ENCODE assay signal across 8 mouse cellular contexts in genomic region chr2:72149059-72149458, GRCm38 (mm10).
DNase-seq lines count a peak whose midpoint lies in the region; ATAC-seq and TF ChIP-seq lines count a peak whose summit lies in the region.
"Had no signal": no experiment of that assay in that cellular context is flagged by ENCODE, and none has a peak within 500 bp of the region (broad histone marks: within the 10 kb centered on the region; RNA-seq: fewer than 3 reads in every experiment).

No protein-coding gene starts in this region.

- no peaks in the 10 kb centered on the region for H3K79me2 ChIP-seq in liver, adult 2 months (ENCODE audit: control insufficient read depth, insufficient read depth, low read length)

- ATAC-seq in liver, embryonic 12.5 days: no peak

- H3K4me2 ChIP-seq in liver, embryonic 12.5 days: no peak overlapping the region

- intact Hi-C loops in heart, postnatal 14 days (cut with DNase I): loop anchor here (1.0 kb wide), 2 partner anchors 54 to 111 kb away; no protein-coding TSS in a partner anchor

- no peak overlapping the region for H3K4me3 ChIP-seq in liver, adult 2 months (ENCODE audit: insufficient read depth, low read depth, low read length)
- H3K4me3 ChIP-seq in liver, embryonic 12.5 days: no peak overlapping the region
- no peak overlapping the region for H3K4me3 ChIP-seq in cerebellum, adult 2 months (replicated peaks; ENCODE audit: insufficient read depth, low read depth, low read length)
- no peak overlapping the region for H3K4me3 ChIP-seq in limb, embryonic 10.5 days
- H3K4me3 ChIP-seq: megakaryocyte, embryonic 14.5 days had no signal

- no peak for TF ChIP-seq POLR2A in liver, adult 2 months (IDR thresholded peaks at IDR 0.05; ENCODE audit: extremely low read depth, insufficient read depth, low read length)
- no peak for TF ChIP-seq POLR2A in cerebellum, adult 2 months (IDR thresholded peaks at IDR 0.05; ENCODE audit: borderline replicate concordance, insufficient read depth, low read length)

- WGBS in liver, adult 2 months: 27% methylated on average over 4 of the region's 4 CpGs
- 19% methylated on average over 4 of the region's 4 CpGs for WGBS in liver, embryonic 12.5 days (ENCODE audit: insufficient replicate concordance)
- 32% methylated on average over 4 of the region's 4 CpGs for WGBS in cerebellum, adult 2 months
- WGBS in limb, embryonic 10.5 days: 32% methylated on average over 4 of the region's 4 CpGs

- no peak overlapping the region for H3K9ac ChIP-seq in liver, adult 2 months (ENCODE audit: low read depth, low read length)
- H3K9ac ChIP-seq in liver, embryonic 12.5 days: no peak overlapping the region

- no peak overlapping the region for H3K27ac ChIP-seq in liver, adult 2 months (replicated peaks; ENCODE audit: insufficient read depth, low read depth, low read length)
- H3K27ac ChIP-seq in liver, embryonic 12.5 days: no peak overlapping the region
- H3K27ac ChIP-seq in cerebellum, adult 2 months (ENCODE audit: insufficient read depth, low read length): no peak overlapping the region
- H3K27ac ChIP-seq in limb, embryonic 10.5 days: no peak overlapping the region

- DNase-seq in liver, adult 2 months (ENCODE audit: extremely low read depth, low read depth, low spot score): peak; percentile 51
- DNase-seq in R1 (ENCODE audit: low read depth, low spot score): peak; percentile 45
- DNase-seq in cerebellum, adult 2 months: peak; percentile 45 to 59
- peak; percentile 75 to 81 for DNase-seq in heart, postnatal 14 days
- peak; percentile 71 for DNase-seq in limb, embryonic 10.5 days (ENCODE audit: low spot score)
- DNase-seq in right cerebral cortex, postnatal 25 days: peak; percentile 26

- TF ChIP-seq CTCF in liver, adult 2 months (IDR thresholded peaks at IDR 0.05; ENCODE audit: low read depth, low read length): 0 out of 2 replicates have a peak, but pooled peaks have one; percentile 4
- no peak for TF ChIP-seq CTCF in cerebellum, adult 2 months (IDR thresholded peaks at IDR 0.05; ENCODE audit: borderline replicate concordance, insufficient read depth, low read depth, low read length)

- no peaks in the 10 kb centered on the region for H3K9me3 ChIP-seq in liver, embryonic 12.5 days (replicated peaks)
- no peaks in the 10 kb centered on the region for H3K9me3 ChIP-seq in limb, embryonic 10.5 days (replicated peaks)
- H3K9me3 ChIP-seq: megakaryocyte, embryonic 14.5 days had no signal

- H3K27me3 ChIP-seq in liver, adult 2 months (ENCODE audit: control insufficient read depth, insufficient read depth, low read length): no peaks in the 10 kb centered on the region
- H3K27me3 ChIP-seq in liver, embryonic 12.5 days (replicated peaks): 0 out of 2 replicates have a peak, but pooled peaks cover 4% of the 10 kb centered on the region
- no peaks in the 10 kb centered on the region for H3K27me3 ChIP-seq in cerebellum, adult 2 months (ENCODE audit: control insufficient read depth, insufficient read depth, low read length)
- H3K27me3 ChIP-seq in limb, embryonic 10.5 days (ENCODE audit: low read depth, poor library complexity, severe bottlenecking): no peaks in the 10 kb centered on the region

- H3K4me1 ChIP-seq in liver, adult 2 months (ENCODE audit: control insufficient read depth, insufficient read depth, low read length): peaks cover 20% of the 10 kb centered on the region
- H3K4me1 ChIP-seq in liver, embryonic 12.5 days: peaks cover 17% of the 10 kb centered on the region
- peaks cover 4% of the 10 kb centered on the region for H3K4me1 ChIP-seq in cerebellum, adult 2 months (ENCODE audit: control insufficient read depth, insufficient read depth, low read length)
- H3K4me1 ChIP-seq in limb, embryonic 10.5 days: peaks cover 11% of the 10 kb centered on the region

- no peaks in the 10 kb centered on the region for H3K36me3 ChIP-seq in liver, adult 2 months (ENCODE audit: control insufficient read depth, insufficient read depth, low read length)
- H3K36me3 ChIP-seq in liver, embryonic 12.5 days: no peaks in the 10 kb centered on the region
- H3K36me3 ChIP-seq in limb, embryonic 10.5 days: no peaks in the 10 kb centered on the region

Comparison
In these comparisons a context has a peak if more than half of its experiments do, and no peak if none do; other contexts are left out.
1. DNase-seq: peak in every context shown above with its lines; median percentile 78 in heart, postnatal 14 days; 71 in limb, embryonic 10.5 days; 52 in cerebellum, adult 2 months; 51 in liver, adult 2 months; 45 in R1; 26 in right cerebral cortex, postnatal 25 days.